Mouse (Mus musculus): Measurements from ENCODE around the gene Dbf4.

The Dbf4 gene

GRCm38 (mm10) chr5:8422157-8422931, at the start of gene Dbf4, which contains the start of gene Slc25a40:
Gene Dbf4 (minus strand): TSS chr5:8422716.
Gene Slc25a40 (plus strand): TSS chr5:8422850.
- in situ Hi-C loops (cut with MboI, MseI) = loop anchor here (10.0 to 25.0 kb wide), 2 partner anchors 242 to 360 kb away; partner anchors contain the start of gene Abcb1a (in 1 of the 2)

GRCm38 (mm10) chr5:8456561-8456960, 34.0 kb upstream of the Dbf4 start:
- in situ Hi-C loops (cut with MboI, MseI) = no loop called here

GRCm38 (mm10) chr5:8455565-8455964, 33.0 kb upstream of the Dbf4 start:
- in situ Hi-C loops (cut with MboI, MseI) = no loop called here

- in situ Hi-C loops (cut with MboI, MseI) = no loop called here
These were observed 16.6 kb upstream of the Dbf4 start for GRCm38 (mm10) chr5:8439095-8439494.

- in situ Hi-C loops (cut with MboI, MseI) = no loop called here
These were observed 15.1 kb upstream of the Dbf4 start for GRCm38 (mm10) chr5:8437481-8438156.

- in situ Hi-C loops (cut with MboI, MseI) = loop anchor here in 1 of 2 experiments (10.0 kb wide), 1 partner anchor 239 kb away; the partner anchor contains the start of gene Abcb1a
These were observed 3.4 kb upstream of the Dbf4 start for GRCm38 (mm10) chr5:8425899-8426298.

- in situ Hi-C loops (cut with MboI, MseI) = loop anchor here (10.0 to 25.0 kb wide), 2 partner anchors 241 to 362 kb away; partner anchors contain the start of gene Abcb1a (in 1 of the 2)
These were observed 1.6 kb upstream of the Dbf4 start for GRCm38 (mm10) chr5:8424116-8424515.

- in situ Hi-C loops (cut with MboI, MseI) = loop anchor here (10.0 to 25.0 kb wide), 2 partner anchors 242 to 361 kb away; partner anchors contain the start of gene Abcb1a (in 1 of the 2)
These were observed 714 bp upstream of the Dbf4 start for GRCm38 (mm10) chr5:8422932-8423928.

- in situ Hi-C loops (cut with MboI, MseI) = loop anchor here (10.0 to 25.0 kb wide), 2 partner anchors 243 to 359 kb away; partner anchors contain the start of gene Abcb1a (in 1 of the 2)
These were observed 1.1 kb downstream of the Dbf4 start for GRCm38 (mm10) chr5:8421424-8421823.

- in situ Hi-C loops (cut with MboI, MseI) = loop anchor here in 1 of 2 experiments (5.0 to 25.0 kb wide), 2 partner anchors 355 to 695 kb away; no protein-coding TSS in a partner anchor
These were observed 5.1 kb downstream of the Dbf4 start for GRCm38 (mm10) chr5:8417443-8417842.

GRCm38 (mm10) chr5:8416683-8417413, 5.7 kb downstream of the Dbf4 start:
- in situ Hi-C loops (cut with MboI, MseI) = loop anchor here in 1 of 2 experiments (5.0 to 25.0 kb wide), 2 partner anchors 355 to 695 kb away; no protein-coding TSS in a partner anchor

GRCm38 (mm10) chr5:8408746-8409145, 13.8 kb downstream of the Dbf4 start:
- in situ Hi-C loops (cut with MboI, MseI) = loop anchor here in 1 of 2 experiments (25.0 kb wide), 1 partner anchor 346 kb away; no protein-coding TSS in a partner anchor

GRCm38 (mm10) chr5:8397587-8398249, 24.8 kb downstream of the Dbf4 start:
- in situ Hi-C loops (cut with MboI, MseI) = loop anchor here in 1 of 2 experiments (10.0 kb wide), 1 partner anchor 233 kb away; no protein-coding TSS in a partner anchor

- in situ Hi-C loops (cut with MboI, MseI) = loop anchor here in 1 of 2 experiments (10.0 kb wide), 1 partner anchor 229 kb away; no protein-coding TSS in a partner anchor
These were observed 28.5 kb downstream of the Dbf4 start for GRCm38 (mm10) chr5:8393891-8394583.

- in situ Hi-C loops (cut with MboI, MseI) = no loop called here
These were observed 48.1 kb downstream of the Dbf4 start for GRCm38 (mm10) chr5:8374297-8374906.

- in situ Hi-C loops (cut with MboI, MseI) = no loop called here
These were observed 49.1 kb downstream of the Dbf4 start for GRCm38 (mm10) chr5:8373415-8373814.

- in situ Hi-C loops (cut with MboI, MseI) = no loop called here
These were observed 53.7 kb downstream of the Dbf4 start for GRCm38 (mm10) chr5:8368781-8369180.

GRCm38 (mm10) chr5:8368328-8368692, 54.2 kb downstream of the Dbf4 start:
- in situ Hi-C loops (cut with MboI, MseI) = no loop called here
